Mouse (Mus musculus) CH12F3 (cell line): ENCODE measurements around the gene Adgrb3.
"Not testable (repeated sequence)": the region's sequence is repeated elsewhere in the genome, so short reads cannot be mapped to it uniquely, and the experiment has no call there.

Source experiments
- in situ Hi-C: fragments of 300-500 bp; cut with MboI; formaldehyde crosslinking; loops from 2 replicates; pipeline ENCODE4 v1.14.3; 2020; ENCODE audit warnings: low sequenced_read_pairs

Adgrb3 gene

GRCm38 (mm10) chr1:25023156-25023555 is 806.4 kb downstream of the Adgrb3 start:
- in situ Hi-C loops: no loop called here

GRCm38 (mm10) chr1:25017851-25018250 is 811.7 kb downstream of the Adgrb3 start:
- in situ Hi-C loops: not testable (repeated sequence)
